Comparison of ENCODE assay signal across 24 mouse cellular contexts in genomic region chr1:174748520-174748919, GRCm38 (mm10).
A peak's percentile ranks its signal among the peaks of the same experiment; 100 is the strongest.
DNase-seq lines count a peak whose midpoint lies in the region; ATAC-seq and TF ChIP-seq lines count a peak whose summit lies in the region.
"Had no signal": no experiment of that assay in that cellular context is flagged by ENCODE, and none has a peak within 500 bp of the region (broad histone marks: within the 10 kb centered on the region; RNA-seq: fewer than 3 reads in every experiment).

No protein-coding gene starts in this region.

- no peak overlapping the region for H3K4me3 ChIP-seq in kidney, embryonic 15.5 days (replicated peaks)
- H3K4me3 ChIP-seq in liver, postnatal 0 days (ENCODE audit: low read depth, low read length), result no peak overlapping the region
- H3K4me3 ChIP-seq in liver, embryonic 12.5 days, result no peak overlapping the region
- no peak overlapping the region for H3K4me3 ChIP-seq in brown adipose tissue, adult 24 weeks (ENCODE audit: insufficient read depth, low read depth, low read length)
- H3K4me3 ChIP-seq: forebrain, embryonic 13.5 days; gastrocnemius, adult 2 months; heart, embryonic 10.5 days; intestine, embryonic 15.5 days; limb, embryonic 13.5 days; liver, embryonic 15.5 days; midbrain, embryonic 10.5 days; neural tube, embryonic 15.5 days had no signal

- TF ChIP-seq EP300 in liver, postnatal 0 days (IDR thresholded peaks at IDR 0.05; ENCODE audit: low read depth), result no peak

- WGBS in kidney, embryonic 15.5 days, result 74% methylated on average over 4 of the region's 4 CpGs
- WGBS in liver, postnatal 0 days (ENCODE audit: insufficient replicate concordance), result 68% methylated on average over 4 of the region's 4 CpGs
- WGBS in liver, embryonic 12.5 days (ENCODE audit: insufficient replicate concordance), result 76% methylated on average over 4 of the region's 4 CpGs

- H3K4me2 ChIP-seq in kidney, embryonic 15.5 days, result no peak overlapping the region
- H3K4me2 ChIP-seq in liver, postnatal 0 days (ENCODE audit: low read depth, low read length), result no peak overlapping the region
- no peak overlapping the region for H3K4me2 ChIP-seq in liver, embryonic 12.5 days
- H3K4me2 ChIP-seq: forebrain, embryonic 13.5 days; intestine, embryonic 15.5 days; limb, embryonic 13.5 days; liver, embryonic 15.5 days; neural tube, embryonic 15.5 days had no signal

- H3K36me3 ChIP-seq in kidney, embryonic 15.5 days, result no peaks in the 10 kb centered on the region
- no peaks in the 10 kb centered on the region for H3K36me3 ChIP-seq in liver, postnatal 0 days (replicated peaks; ENCODE audit: insufficient read depth, low read length)
- no peaks in the 10 kb centered on the region for H3K36me3 ChIP-seq in liver, embryonic 12.5 days
- H3K36me3 ChIP-seq: G1E; heart, embryonic 10.5 days; intestine, embryonic 15.5 days; limb, embryonic 13.5 days; liver, embryonic 15.5 days had no signal

- no peak overlapping the region for H3K9ac ChIP-seq in kidney, embryonic 15.5 days
- no peak overlapping the region for H3K9ac ChIP-seq in liver, postnatal 0 days (replicated peaks)
- no peak overlapping the region for H3K9ac ChIP-seq in liver, embryonic 12.5 days
- H3K9ac ChIP-seq: forebrain, embryonic 13.5 days; intestine, embryonic 15.5 days; limb, embryonic 13.5 days; liver, embryonic 15.5 days; neural tube, embryonic 15.5 days had no signal

- H3K4me1 ChIP-seq in kidney, embryonic 15.5 days, result 0 out of 2 replicates have a peak, but pooled peaks cover 3% of the 10 kb centered on the region
- H3K4me1 ChIP-seq in liver, postnatal 0 days (ENCODE audit: insufficient read depth), result no peaks in the 10 kb centered on the region
- no peaks in the 10 kb centered on the region for H3K4me1 ChIP-seq in liver, embryonic 12.5 days
- H3K4me1 ChIP-seq in brown adipose tissue, adult 24 weeks (ENCODE audit: control insufficient read depth, insufficient read depth, insufficient read length, low read length), result no peaks in the 10 kb centered on the region
- H3K4me1 ChIP-seq: forebrain, embryonic 13.5 days; heart, embryonic 10.5 days; intestine, embryonic 15.5 days; limb, embryonic 13.5 days; liver, embryonic 15.5 days; neural tube, embryonic 15.5 days had no signal

- DNase-seq in kidney, adult 11 months, result peak; percentile 5
- DNase-seq in liver, postnatal 0 days, result no peak
- DNase-seq in lung, postnatal 36 days, result peak; percentile 65
- no peak for DNase-seq in frontal cortex, postnatal 14 days (ENCODE audit: low spot score in 2 of 2)
- DNase-seq: B cell, adult 2 months; cerebellum, adult 2 months; cerebellum, postnatal 36 days; gastrocnemius, adult 2 months; thymus, adult 18-20 months; thymus, postnatal 36 days had no signal

- H3K27me3 ChIP-seq in kidney, embryonic 15.5 days, result no peaks in the 10 kb centered on the region
- H3K27me3 ChIP-seq in liver, postnatal 0 days (ENCODE audit: insufficient read depth, low read length), result no peaks in the 10 kb centered on the region
- no peaks in the 10 kb centered on the region for H3K27me3 ChIP-seq in liver, embryonic 12.5 days (replicated peaks)
- H3K27me3 ChIP-seq: CH12.LX; forebrain, embryonic 13.5 days; intestine, embryonic 15.5 days; limb, embryonic 13.5 days; liver, embryonic 15.5 days; neural tube, embryonic 15.5 days had no signal

- no peak overlapping the region for H3K27ac ChIP-seq in kidney, embryonic 15.5 days
- no peak overlapping the region for H3K27ac ChIP-seq in liver, postnatal 0 days (ENCODE audit: low read depth)
- no peak overlapping the region for H3K27ac ChIP-seq in liver, embryonic 12.5 days
- peak overlapping the region; percentile 73 for H3K27ac ChIP-seq in brown adipose tissue, adult 24 weeks (replicated peaks; ENCODE audit: low read depth, low read length)
- H3K27ac ChIP-seq: forebrain, embryonic 13.5 days; gastrocnemius, adult 2 months; heart, embryonic 10.5 days; intestine, embryonic 15.5 days; limb, embryonic 13.5 days; liver, embryonic 15.5 days; macrophage; midbrain, embryonic 10.5 days; neural tube, embryonic 15.5 days had no signal

- ATAC-seq in kidney, embryonic 15.5 days (replicated peaks; ENCODE audit: low FRiP score), result no peak
- 0 out of 2 replicates have a peak, but pooled peaks have one; percentile 21 for ATAC-seq in liver, postnatal 0 days
- ATAC-seq in liver, embryonic 12.5 days, result no peak
- ATAC-seq: forebrain, embryonic 13.5 days; hindbrain, embryonic 16.5 days; intestine, embryonic 15.5 days had no signal

- no peak for TF ChIP-seq CTCF in liver, postnatal 0 days (IDR thresholded peaks at IDR 0.05; ENCODE audit: low read depth)

- no peaks in the 10 kb centered on the region for H3K9me3 ChIP-seq in kidney, embryonic 15.5 days (replicated peaks)
- no peaks in the 10 kb centered on the region for H3K9me3 ChIP-seq in liver, postnatal 0 days (ENCODE audit: low read length)
- no peaks in the 10 kb centered on the region for H3K9me3 ChIP-seq in liver, embryonic 12.5 days (replicated peaks)
- H3K9me3 ChIP-seq: forebrain, embryonic 13.5 days; G1E; heart, embryonic 10.5 days; intestine, embryonic 15.5 days; limb, embryonic 13.5 days; liver, embryonic 15.5 days; midbrain, embryonic 10.5 days; neural tube, embryonic 15.5 days had no signal

Comparison
In these comparisons a context has a peak if more than half of its experiments do, and no peak if none do; other contexts are left out.
1. DNase-seq: peak in kidney, adult 11 months (single experiment) and lung, postnatal 36 days (single experiment); none in liver, postnatal 0 days (single experiment) and frontal cortex, postnatal 14 days (0 of 2).